Mouse (Mus musculus) layer of hippocampus, adult 18-20 months (tissue): ENCODE results near the gene Mfn2. TPM values are rescaled to one million over a fixed set of nuclear protein-coding genes. Genes with fewer than 3 reads are reported as not detected.

Experiments
- DNase-seq, 2 experiments: peaks; one replicate each; pipeline ENCODE4 v3.0.0; 2022; ENCODE audit warnings: low spot score in 2 of 2
- total RNA-seq, 2 experiments: library from RNA; stranded (reverse); gene quantifications; 2 replicates each; pipeline ENCODE4 v1.2.3; 2021

The Mfn2 gene
- total RNA-seq, 2 experiments from 2014 or later = 204 to 206 TPM

DNA sequence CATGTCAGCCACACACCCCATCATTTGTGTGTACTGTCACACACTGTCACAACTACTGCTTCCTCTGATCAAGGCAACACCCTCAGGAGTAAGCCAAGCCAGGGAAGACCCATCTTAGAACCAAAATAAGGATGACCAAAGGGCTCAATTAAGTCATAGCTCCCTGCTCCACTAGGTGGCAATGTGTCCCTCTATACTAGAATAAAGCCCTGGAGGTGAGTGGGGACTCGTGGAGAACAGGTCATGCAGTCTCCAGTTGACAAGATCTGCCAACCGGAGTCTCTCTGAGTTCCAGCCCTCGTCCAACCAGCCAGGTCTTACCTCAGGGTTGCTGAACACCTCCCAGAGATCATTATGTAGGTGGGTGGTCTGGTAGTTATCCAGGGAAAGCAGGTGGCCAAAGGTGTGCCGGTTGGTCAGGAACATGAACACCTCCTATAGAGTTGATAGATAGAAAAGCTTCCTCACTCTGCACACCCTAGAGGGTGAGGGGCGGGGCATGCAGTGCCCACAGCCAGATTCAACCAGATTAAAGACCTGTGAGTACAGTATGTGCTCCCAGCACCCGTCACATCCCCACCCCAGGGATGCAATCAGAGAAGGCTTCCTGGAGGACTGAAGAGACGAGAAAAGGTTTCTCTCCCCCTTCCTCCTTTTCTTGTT is 14.1 kb upstream of the Mfn2 start:
- DNase-seq = peak in 1 of 2 experiments; percentile 62

DNA sequence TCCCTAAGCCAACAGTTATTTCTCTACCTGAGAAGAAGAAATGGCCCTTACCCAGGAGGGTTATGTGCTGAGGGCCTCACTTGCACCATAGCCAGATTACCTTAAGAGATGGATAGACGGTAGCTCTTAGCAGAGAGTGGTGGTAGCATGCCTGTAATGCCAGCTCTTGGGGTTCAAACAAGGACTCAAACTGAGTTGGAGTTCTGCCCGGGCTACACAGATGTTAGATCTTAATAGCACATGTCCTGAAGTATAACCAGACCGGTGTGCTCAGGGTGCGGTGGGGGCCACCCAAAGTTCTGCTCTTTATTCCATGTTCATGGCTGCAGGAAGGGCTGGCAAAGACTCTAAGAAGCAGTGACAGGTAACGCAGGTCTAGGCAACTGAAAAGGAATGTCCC is 5.0 kb upstream of the Mfn2 start:
- no peak for DNase-seq

DNA sequence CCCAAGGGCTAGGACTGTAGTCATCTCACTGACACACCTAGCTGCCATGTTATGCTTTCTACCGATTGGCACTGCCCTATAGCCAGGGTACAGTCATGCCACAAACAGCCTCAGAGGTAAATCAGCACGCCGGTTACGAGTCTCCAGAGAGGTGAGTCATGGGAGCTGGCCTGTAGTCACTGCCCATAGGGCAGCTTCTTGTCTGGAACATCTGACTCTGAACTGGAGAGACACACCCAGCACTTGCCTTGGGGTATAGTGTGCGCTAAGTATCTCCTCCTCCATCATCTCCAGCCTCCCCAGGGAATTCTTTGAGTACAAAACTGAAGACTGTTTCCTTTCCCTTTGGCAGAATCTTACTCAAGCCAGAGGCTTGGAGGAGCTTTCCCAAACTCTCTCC is 1.7 kb upstream of the Mfn2 start:
- DNase-seq = no peak

DNA sequence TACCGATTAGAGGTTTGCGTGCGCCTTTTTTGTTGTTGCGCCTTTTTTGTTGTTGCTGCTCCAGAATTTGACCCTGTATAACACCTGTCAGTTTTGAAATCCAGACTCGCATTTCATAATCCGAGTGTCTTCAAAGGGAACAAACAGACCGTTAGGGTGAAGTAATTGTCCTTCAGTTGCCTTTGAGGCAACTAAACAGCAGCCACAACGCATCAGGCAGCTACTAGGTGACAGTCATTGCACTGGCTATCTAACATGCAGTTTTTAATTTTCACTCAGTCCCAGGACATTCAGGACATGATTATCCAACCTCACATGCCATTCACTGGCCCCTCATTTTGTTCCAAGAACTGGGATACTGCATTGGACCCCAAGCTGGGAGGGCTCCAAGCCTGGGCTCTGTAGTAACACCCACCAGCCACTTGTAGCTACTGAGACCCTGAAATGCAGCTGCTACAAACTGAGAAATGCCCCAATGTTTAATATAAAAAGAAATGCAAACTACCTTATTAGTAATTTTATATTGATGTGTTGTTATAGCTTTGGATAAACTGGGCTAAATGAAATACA is 671 bp upstream of the Mfn2 start:
- no peak for DNase-seq

DNA sequence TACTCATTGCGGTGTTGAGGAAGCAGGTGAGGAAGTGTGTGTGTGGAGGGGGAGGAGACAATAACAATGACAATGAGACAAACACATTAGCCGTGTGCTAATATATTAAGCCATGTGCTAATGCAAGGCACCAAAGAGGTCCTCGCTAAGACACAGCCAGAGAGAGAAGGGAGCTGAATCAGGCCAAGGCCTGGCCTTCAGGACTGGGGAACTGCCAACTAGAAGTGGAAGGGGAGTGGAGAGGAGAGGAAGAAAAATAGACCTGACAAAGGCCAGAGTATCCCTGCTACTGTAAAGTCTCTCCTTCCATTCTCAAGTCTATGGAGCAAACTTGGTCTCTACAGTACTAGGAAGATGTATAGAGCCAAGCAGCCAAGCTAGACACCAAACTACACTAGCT is 903 bp downstream of the Mfn2 start:
- no peak for DNase-seq

DNA sequence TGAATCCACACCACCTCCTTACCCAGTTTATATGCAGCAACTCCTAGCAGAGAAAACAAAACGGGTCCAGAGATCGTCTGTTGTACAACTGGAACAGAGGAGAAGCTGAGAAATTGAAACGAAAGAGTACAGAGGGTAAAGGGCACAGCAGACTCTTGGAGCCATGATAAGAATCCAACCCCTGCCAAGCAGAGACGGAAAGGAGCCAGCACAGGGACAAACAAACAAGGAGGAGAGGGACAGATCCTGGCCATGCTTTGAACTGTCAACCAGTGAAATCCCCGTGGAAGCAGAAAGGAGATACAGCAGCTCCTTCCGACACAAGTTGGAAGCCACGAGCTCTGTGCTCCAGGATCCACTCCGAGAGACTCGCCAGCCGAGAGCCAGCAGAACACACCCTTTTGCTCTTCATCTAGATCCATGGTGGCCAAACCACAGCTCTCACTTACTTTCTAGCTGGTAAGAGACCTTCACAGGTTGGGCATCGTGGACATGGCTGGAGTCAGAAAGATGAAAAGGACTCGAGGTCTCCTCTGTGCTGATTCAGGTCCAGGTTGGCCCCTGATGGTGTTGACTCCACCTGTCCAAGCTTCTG is 1.5 kb downstream of the Mfn2 start:
- DNase-seq = no peak

DNA sequence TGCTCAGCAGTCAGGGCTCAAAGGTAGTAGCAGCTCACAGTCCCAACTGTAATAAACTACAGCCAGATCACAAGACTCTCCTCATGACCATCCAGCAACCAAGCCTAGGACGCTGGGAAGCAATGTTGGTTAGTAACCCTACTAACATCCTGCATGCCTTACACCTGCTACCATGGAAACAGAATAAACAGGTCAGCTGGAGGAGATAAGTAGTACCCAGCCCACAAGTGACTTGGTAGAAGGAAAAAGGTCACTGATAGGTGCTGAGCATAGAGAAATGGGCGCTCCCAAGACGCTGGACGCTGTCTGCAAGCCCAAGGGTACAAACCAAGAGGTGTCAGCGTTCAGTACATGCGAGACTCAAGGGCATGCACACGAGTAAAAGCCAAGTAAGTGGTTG is 4.1 kb downstream of the Mfn2 start:
- no peak for DNase-seq

DNA sequence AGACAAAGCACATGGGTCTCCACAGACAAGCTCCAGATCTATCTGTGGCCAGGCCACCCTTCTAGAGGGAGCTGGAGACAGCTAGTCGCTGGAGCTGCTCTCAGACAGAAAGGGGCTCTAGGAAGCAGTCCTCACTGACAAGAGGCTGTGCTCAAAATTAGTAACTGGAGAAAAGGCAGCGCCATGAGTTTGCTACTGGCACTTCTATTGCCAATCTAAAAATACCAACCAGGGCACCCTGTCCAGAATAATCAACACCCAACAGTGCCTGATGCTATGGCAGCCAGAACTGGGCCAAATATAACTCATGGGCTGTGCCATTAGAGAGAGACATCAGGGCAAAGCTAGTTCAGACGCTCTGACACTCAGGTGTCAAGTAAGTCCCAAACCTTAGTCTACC is 7.2 kb downstream of the Mfn2 start:
- DNase-seq = peak in 1 of 2 experiments; percentile 46

DNA sequence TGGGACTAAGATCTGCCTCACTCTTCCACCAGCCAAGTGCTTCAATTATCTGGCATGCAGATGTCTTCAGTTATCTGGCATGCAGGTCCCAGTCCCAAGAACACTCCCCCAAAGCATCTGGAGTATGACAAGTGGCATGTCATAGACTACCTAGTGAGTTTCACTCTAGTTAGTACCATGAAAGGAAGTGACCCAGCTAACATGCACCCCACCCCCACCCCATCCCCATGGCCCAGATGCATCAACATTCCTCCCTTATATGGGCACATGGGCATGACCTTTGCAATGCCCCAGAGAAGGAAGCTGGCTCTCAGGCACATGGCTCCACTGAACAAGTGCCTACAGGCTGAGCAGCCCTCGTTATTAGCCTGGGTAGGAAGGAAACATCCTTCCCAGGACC is 8.1 kb downstream of the Mfn2 start:
- no peak for DNase-seq

DNA sequence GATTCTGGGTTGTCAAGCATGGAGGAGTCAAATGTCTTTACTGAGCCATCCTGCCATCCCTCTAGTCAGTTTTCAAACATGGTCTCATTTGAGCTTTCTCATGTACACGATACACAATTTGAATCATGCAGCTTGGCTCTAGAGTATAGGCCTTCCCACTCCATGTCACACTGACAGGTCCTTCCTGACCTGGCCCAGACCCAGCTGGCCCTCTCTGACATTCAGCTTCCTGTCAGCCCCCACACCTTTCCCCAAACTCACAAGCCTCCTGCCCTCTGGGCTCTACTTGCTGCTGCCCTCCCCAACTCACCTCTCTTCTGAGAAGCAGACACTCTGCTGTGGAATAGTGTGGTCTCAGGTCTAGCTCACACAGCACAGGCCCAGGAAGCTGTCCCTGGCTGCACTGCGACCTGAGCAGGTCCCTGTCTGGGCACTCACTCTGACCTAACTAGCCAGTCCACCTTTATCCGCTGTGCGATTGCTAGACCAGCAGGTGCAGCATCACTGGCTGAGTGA is 8.6 kb downstream of the Mfn2 start:
- DNase-seq = no peak

DNA sequence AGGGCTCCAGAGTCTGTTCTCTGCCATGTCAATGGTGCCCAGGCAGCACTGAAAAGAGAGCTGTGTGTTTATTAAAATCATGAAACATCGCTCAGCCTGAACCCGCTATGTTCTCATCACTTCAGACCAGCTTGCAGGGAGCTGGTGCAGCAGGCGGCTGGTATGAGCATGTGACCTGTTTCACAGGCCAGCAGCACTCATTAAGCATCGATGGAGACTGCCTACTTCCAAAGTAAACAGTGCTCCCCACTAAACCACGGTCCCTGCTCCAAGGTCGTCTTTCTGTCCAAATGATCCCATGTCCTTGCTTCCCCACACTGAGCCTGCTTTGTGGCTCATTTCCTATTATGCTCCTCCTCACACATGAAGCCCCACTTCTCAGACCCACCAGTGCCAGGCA is 14.2 kb downstream of the Mfn2 start:
- DNase-seq = peak; percentile 33 to 74

DNA sequence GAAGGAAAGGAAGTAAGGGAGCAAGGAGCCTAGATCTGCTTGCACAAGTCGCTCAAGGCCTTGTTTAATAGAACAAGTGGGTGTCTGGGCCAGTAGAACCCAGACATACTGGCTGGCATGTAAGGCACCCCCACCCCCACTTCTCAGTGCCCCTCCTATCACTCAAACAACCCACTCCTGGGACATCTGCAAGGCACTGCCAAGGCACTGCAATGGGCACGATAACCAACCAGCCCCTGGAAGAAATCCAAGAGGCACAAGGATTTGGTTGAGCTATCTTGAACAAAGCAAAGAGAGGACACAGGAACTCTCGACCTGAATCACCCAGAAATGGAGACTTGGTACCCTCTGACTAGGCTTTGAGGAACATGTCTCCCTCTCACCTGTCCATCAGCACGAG is 16.3 kb downstream of the Mfn2 start:
- DNase-seq = no peak

DNA sequence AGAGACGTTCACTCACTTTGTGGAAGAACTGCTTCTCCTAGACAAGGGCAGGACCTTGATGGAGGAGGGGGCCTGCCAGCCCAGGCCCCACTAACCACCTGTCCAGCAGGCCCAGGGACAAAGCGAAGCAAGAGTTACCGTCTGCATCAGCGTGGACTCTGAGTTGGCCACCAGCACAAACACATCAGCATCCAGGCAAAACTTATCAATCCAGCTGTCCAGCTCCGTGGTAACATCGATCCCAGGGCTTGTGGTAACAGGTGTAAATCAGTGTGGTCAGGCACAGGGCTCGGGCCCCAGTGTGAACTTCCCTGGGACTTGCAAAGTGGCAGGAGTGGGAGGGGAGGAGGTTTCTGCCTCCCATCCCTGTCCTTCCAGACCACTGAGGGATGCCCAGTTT is 17.2 kb downstream of the Mfn2 start:
- DNase-seq = no peak

DNA sequence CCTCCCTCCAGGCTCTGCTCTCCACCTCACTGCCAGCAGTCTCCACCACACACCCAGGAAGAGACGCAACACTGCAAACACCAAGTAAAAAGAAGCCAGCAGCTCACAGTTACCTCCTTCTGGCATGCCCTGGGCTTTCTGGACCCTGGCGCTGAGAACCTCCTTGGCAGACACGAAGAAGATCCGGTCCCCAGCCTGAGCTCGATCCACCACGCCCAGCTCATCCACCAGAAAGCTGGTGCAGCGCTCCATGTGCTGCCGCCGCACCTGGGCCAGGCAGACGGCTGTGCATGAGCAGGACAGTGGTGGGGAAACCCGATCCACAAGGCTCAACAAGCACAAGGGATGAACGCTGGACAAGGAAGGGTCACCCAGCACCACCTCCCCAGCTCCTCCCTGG is 18.3 kb downstream of the Mfn2 start:
- no peak for DNase-seq

DNA sequence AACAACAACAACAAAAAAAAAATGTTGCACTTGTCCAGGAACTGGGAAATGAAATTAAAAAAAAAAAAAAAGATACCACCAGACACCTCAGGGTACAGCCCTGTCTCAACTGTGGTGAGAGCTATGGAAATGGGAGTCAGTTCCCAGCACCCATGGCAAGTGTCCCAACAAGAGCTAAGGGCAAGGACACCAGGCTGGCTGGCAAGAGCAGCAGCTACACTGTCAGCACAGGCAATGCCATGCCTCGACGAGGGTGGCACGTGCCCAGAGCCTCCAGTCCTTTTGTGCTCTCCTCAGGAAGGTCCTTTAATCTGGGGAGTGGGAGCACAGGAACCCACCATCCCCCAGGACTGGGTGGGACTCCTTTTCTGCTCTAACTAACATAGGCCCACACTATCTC is 20.4 kb downstream of the Mfn2 start:
- no peak for DNase-seq

DNA sequence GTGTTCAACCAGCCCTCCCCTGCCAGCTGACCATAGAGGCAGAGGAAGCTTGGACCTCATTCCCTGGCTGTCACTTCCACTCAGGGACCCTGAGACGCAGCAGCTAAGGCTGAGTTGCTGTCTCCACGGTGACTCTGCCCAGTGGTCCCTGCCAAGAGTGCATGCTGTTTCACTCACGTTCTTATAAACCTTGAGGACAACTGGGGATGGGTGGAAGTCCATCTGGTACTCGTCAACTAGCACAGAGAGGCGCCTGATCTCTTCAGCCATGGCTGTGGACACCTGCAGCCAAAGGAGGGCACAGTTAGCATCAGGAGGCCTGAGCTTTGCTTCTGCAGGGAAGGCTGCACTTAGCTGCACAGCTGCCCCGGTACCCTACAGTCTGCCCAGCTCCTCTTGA is 21.5 kb downstream of the Mfn2 start:
- DNase-seq = no peak

DNA sequence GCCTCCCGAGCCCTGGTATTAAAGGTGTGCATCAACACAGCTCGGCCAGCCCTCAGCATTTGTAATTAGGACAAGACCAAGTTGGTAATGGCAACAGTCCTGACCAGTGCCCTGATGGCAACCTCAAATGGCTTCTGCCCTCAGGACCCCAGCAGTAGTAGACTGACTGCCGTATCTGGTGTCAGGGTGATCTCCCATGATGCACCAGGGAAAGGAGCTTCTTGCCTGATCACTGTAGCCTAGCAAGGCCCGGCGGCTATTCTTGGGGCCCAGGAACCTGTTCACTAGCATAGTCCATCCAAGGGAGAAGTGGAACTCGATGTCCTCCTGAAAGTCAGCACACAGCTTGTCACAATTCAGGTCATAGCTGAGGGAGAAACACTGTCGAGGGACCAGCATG is 22.7 kb downstream of the Mfn2 start:
- no peak for DNase-seq

DNA sequence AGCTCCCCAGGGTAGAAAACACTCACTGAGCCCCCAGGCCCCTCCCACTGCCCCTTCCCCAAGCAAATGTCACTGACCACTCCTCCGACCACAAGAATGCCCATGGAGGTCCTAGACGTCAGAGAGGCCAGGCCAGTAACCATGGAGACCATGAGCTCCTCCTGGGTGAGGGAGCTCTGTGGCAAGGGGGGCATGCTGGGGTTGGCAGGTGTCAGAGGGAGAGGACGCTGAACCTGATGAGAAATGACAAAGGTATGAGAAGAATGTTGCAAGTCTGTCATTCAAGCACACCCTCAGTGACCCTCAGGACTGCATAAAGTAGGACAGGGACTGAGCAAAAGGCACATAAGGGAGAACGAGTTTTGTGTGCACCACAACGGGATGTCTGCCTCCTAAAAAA is 24.6 kb downstream of the Mfn2 start:
- DNase-seq = no peak

DNA sequence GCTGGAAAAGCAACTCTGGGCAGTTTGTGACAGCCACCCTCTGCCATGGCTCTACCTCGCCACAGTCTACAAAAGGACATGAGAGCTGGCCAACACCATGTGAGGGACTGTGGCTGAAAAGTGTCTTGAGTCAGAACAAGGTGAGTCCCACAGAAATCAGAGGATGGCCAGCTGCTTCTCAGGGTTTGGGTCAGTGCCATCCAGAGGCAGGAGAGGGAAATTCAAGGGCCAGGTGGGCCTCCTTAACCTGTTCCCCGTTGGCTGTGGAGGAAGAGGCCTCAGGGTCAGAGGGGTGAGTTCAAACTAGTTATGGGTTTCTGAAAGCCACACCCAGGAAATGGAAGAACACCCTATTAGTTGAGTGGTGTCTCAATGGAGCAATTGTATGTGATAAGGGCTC is 25.0 kb downstream of the Mfn2 start:
- no peak for DNase-seq

DNA sequence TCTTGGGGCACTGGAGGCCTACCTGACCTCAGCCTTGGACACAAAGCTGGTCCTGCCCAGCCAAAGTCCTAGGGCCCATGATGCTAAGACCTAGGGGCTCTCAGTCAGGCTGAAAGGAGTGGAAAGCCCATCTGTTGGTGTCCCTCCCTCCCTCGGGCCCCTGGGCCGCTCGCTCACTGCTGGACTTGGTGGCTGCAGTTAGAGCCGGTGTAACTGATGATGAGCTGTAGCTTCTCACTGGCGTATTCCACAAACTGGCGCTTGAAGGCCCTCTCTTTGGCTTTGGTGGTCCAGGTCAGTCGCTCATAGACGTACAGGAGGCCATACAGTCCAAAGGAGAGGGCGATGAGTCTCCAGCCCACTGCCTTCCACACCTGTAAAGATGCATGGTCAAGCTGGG is 26.0 kb downstream of the Mfn2 start:
- no peak for DNase-seq

DNA sequence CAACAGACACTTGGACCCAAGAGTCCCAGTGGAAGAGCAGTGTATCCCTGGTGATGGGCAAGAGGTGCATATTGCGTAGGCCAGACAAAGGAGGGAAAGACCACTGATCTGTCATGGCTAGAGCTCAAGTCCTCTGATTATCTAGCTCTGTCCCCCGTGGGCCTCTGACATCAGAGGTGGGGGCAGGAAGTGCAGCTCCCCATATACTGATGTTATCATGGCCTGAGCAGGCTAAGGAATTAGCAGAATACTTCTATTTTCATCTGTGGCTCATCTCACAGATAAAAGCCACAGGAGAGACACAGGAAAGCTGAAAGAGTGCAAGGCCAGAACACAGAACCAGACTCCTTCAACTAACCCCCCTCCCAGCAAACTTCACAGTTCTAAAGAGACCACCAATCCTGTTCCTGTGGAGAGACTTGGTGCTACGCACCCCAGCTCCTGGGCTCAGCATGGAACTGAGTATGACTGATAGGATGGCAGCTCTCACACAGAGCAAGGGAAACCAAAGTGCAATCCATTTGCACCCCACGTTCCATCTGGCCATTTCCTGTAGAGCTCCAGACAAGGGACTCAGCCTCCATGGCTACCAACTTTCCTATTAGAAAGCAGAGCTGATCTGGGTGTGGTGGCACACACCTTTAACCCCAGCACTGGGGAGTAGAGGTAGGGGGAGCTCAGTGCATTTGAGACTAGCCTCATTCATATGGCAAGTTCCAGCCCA is 28.5 kb downstream of the Mfn2 start:
- peak; percentile 32 to 67 for DNase-seq

DNA sequence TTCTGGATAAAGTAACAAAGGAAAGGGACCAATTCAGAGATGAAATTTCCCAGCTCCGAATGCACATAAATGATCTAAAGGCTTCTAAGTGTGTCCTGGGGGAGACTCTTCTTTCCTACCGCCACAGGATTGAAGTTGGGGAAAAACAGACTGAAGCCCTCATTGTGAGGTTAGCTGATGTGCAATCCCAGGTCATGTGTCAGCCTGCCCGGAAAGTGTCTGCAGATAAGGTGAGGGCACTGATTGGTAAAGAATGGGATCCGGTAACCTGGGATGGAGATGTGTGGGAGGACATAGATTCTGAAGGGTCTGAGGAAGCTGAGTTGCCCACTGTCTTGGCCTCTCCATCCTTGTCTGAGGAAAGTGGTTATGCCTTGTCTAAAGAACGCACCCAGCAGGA is 35.3 kb downstream of the Mfn2 start:
- DNase-seq = no peak
